Mouse (Mus musculus) limb, embryonic 14.5 days (tissue): ENCODE data around the gene Tgfbr2. TPM values are rescaled to one million over a fixed set of nuclear protein-coding genes. Genes with fewer than 3 reads are reported as not detected.

ENCODE experiments used
- ATAC-seq: fragments of 200-750 bp; cut with Nextera tagmentation; 2 replicates; pipeline ENCODE4 v1.8.0; 2017; ENCODE audit warnings: low read depth, moderate number of reproducible peaks, moderate TSS enrichment; ENCODE audit not compliant: low FRiP score
- DNase-seq: peaks from one replicate; pipeline ENCODE4 v3.0.0-alpha.2; 2015; ENCODE audit warnings: low spot score
- H3K27ac ChIP-seq: fragments of 300-500 bp; sonication (generic); replicated peaks from 2 replicates; pipeline ENCODE4 v1.5.1; 2014; ENCODE audit warnings: low read depth, mild to moderate bottlenecking, low read length, moderate library complexity, mixed read lengths
- H3K27me3 ChIP-seq: fragments of 300-500 bp; sonication (generic); 2 replicates; pipeline ENCODE4 v1.6.1; 2014; ENCODE audit warnings: low read length, mixed read lengths; ENCODE audit not compliant: control insufficient read depth, insufficient read depth
- H3K36me3 ChIP-seq: fragments of 300-500 bp; sonication (generic); 2 replicates; pipeline ENCODE4 v1.6.1; 2014; ENCODE audit warnings: mild to moderate bottlenecking, low read length, moderate library complexity, mixed read lengths; ENCODE audit not compliant: control insufficient read depth, insufficient read depth
- H3K4me1 ChIP-seq: fragments of 300-500 bp; sonication (generic); 2 replicates; pipeline ENCODE4 v1.6.1; 2014; ENCODE audit warnings: antibody characterized with exemption, low read length, mixed read lengths; ENCODE audit not compliant: control insufficient read depth, insufficient read depth
- H3K4me2 ChIP-seq: fragments of 300-500 bp; sonication (generic); replicated peaks from 2 replicates; pipeline ENCODE4 v1.6.1; 2014; ENCODE audit warnings: low read depth, mild to moderate bottlenecking, low read length, moderate library complexity; ENCODE audit not compliant: severe bottlenecking
- H3K4me3 ChIP-seq: fragments of 300-500 bp; sonication (generic); replicated peaks from 2 replicates; pipeline ENCODE4 v1.5.1; 2014; ENCODE audit warnings: low read length
- H3K9ac ChIP-seq: fragments of 300-500 bp; sonication (generic); 2 replicates; pipeline ENCODE4 v1.6.1; 2014; ENCODE audit warnings: mild to moderate bottlenecking, low read depth, low read length, moderate library complexity; ENCODE audit not compliant: severe bottlenecking
- H3K9me3 ChIP-seq: fragments of 300-500 bp; sonication (generic); 2 replicates; pipeline ENCODE4 v1.6.1; 2016; ENCODE audit warnings: low read length; ENCODE audit not compliant: control insufficient read depth
- POLR2A ChIP-seq: fragments of 200-500 bp; IDR thresholded peaks from 2 replicates; pipeline ENCODE4 v1.8.0; 2012; ENCODE audit warnings: inconsistent platforms, mild to moderate bottlenecking, moderate library complexity, borderline replicate concordance; ENCODE audit not compliant: insufficient read depth, insufficient read length; ENCODE audit errors: extremely low read depth
- WGBS: fragments of 180-500 bp; shearing (Covaris S2); extraction: QIAGEN DNeasy Blood & Tissue Kit; methylation state at CpG from one replicate; pipeline ENCODE4 v1.1.7; 2014; 5-methylcytosine and 5-hydroxymethylcytosine counted together
- polyA plus RNA-seq, 2 experiments: library from polyadenylated mRNA; depleted of rRNA in 1 of 2; stranded (reverse) in 1 of 2; unstranded in 1 of 2; fragments of >200 nt; fragmentation: Nextera tagmentation in 1 of 2; extraction: Ambion mirVana in 1 of 2; gene quantifications; 2 replicates each; pipeline versions ENCODE4 v1.2.1 to v1.2.3; 2012 to 2014

The Tgfbr2 gene
- polyA plus RNA-seq, 2 experiments: 58.8 to 67.2 TPM

- H3K27me3 ChIP-seq: no peaks in the 10 kb centered on the region
- H3K4me1 ChIP-seq: no peaks in the 10 kb centered on the region
- H3K9ac ChIP-seq: no peak overlapping the region
- peaks cover 83% of the 10 kb centered on the region for H3K36me3 ChIP-seq
- ATAC-seq (no peak), DNase-seq (no peak)
- H3K27ac ChIP-seq: no peak overlapping the region
- no peak overlapping the region for H3K4me2 ChIP-seq
- no peaks in the 10 kb centered on the region for H3K9me3 ChIP-seq
- no peak for TF ChIP-seq POLR2A
- H3K4me3 ChIP-seq: no peak overlapping the region
- WGBS: 79% methylated on average over 2 of the region's 2 CpGs
Observed at GRCm38 (mm10) chr9:116108729-116109128, 66.4 kb downstream of the Tgfbr2 start.

- 95% methylated on average over 17 of the region's 17 CpGs for WGBS
- Histone ChIP-seq H3K27ac (no peak overlapping the region), H3K27me3 (no peaks in the 10 kb centered on the region), H3K4me3 (no peak overlapping the region), H3K4me2 (no peak overlapping the region), H3K36me3 (peaks cover 95% of the 10 kb centered on the region), H3K9me3 (no peaks in the 10 kb centered on the region), H3K9ac (no peak overlapping the region), H3K4me1 (peaks cover 4% of the 10 kb centered on the region; the same call in 1 of the 2 replicates)
- ATAC-seq (no peak), DNase-seq (no peak)
- no peak for TF ChIP-seq POLR2A
Observed at GRCm38 (mm10) chr9:116104770-116105169, 70.4 kb downstream of the Tgfbr2 start.

- H3K4me1 ChIP-seq: peaks cover 15% of the 10 kb centered on the region
- H3K9ac ChIP-seq: no peak overlapping the region
- H3K27ac ChIP-seq: no peak overlapping the region
- no peak overlapping the region for H3K4me2 ChIP-seq
- 72% methylated on average over 11 of the region's 11 CpGs for WGBS
- no peaks in the 10 kb centered on the region for H3K27me3 ChIP-seq
- no peak for TF ChIP-seq POLR2A
- ATAC-seq (no peak), DNase-seq (no peak)
- H3K9me3 ChIP-seq: no peaks in the 10 kb centered on the region
- H3K36me3 ChIP-seq: peaks cover 82% of the 10 kb centered on the region
- no peak overlapping the region for H3K4me3 ChIP-seq
Observed at GRCm38 (mm10) chr9:116101842-116102241, 73.3 kb downstream of the Tgfbr2 start.

GRCm38 (mm10) chr9:116100015-116100414 lies 75.1 kb downstream of the Tgfbr2 start:
- H3K27ac ChIP-seq: no peak overlapping the region
- peaks cover 15% of the 10 kb centered on the region for H3K4me1 ChIP-seq
- no peak overlapping the region for H3K4me3 ChIP-seq
- H3K9ac ChIP-seq: no peak overlapping the region
- TF ChIP-seq POLR2A: no peak
- ATAC-seq (no peak), DNase-seq (no peak)
- no peak overlapping the region for H3K4me2 ChIP-seq
- peaks cover 84% of the 10 kb centered on the region for H3K36me3 ChIP-seq
- H3K9me3 ChIP-seq: no peaks in the 10 kb centered on the region
- 65% methylated on average over 9 of the region's 9 CpGs for WGBS
- no peaks in the 10 kb centered on the region for H3K27me3 ChIP-seq

DNA sequence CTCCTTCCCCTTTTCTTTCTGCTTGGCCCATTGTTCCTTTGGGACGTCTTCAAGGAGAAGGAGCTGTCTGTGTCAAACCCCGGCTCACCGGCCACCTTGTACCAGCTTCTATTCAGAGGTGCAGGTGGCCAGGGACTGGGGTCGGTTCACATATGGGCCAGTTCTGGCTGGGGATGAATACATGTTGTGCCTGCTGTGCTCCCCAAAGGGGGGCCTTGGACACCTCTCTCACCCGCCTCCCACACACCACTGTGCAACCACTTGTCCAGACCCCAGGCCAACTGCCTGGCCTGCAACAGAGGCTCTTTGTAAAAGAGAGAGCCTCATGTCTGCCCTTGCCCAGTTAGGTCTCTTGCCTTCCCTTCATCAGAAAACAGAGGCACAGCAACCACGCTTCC lies 75.6 kb downstream of the Tgfbr2 start:
- 51% methylated on average over 6 of the region's 6 CpGs for WGBS
- TF ChIP-seq POLR2A: no peak
- DNase-seq (no peak), ATAC-seq (no peak)
- Histone ChIP-seq H3K4me2 (no peak overlapping the region), H3K27me3 (no peaks in the 10 kb centered on the region), H3K4me3 (no peak overlapping the region), H3K36me3 (peaks cover 80% of the 10 kb centered on the region), H3K4me1 (peaks cover 15% of the 10 kb centered on the region), H3K9me3 (no peaks in the 10 kb centered on the region), H3K27ac (no peak overlapping the region), H3K9ac (no peak overlapping the region)
